Mouse (Mus musculus) heart, embryonic 15.5 days (tissue): ENCODE measurements around the gene Raly. TPM values are rescaled to one million over a fixed set of nuclear protein-coding genes. Genes with fewer than 3 reads are reported as not detected.
A peak's percentile ranks its signal among the peaks of the same experiment; 100 is the strongest.

Experiments used
- ATAC-seq: fragments of 200-750 bp; cut with Nextera tagmentation; replicated peaks from 2 replicates; pipeline ENCODE4 v1.8.0; 2017; ENCODE audit warnings: low read depth, moderate TSS enrichment; ENCODE audit not compliant: insufficient number of reproducible peaks, insufficient read depth, low FRiP score
- H3K27ac ChIP-seq: fragments of 300-500 bp; sonication (generic); 2 replicates; pipeline ENCODE4 v1.5.1; 2015; ENCODE audit warnings: mild to moderate bottlenecking, inconsistent platforms
- H3K27me3 ChIP-seq: fragments of 300-500 bp; sonication (generic); 2 replicates; pipeline ENCODE4 v1.6.1; 2015; ENCODE audit warnings: inconsistent platforms
- H3K36me3 ChIP-seq: fragments of 300-500 bp; sonication (generic); 2 replicates; pipeline ENCODE4 v1.6.1; 2015; ENCODE audit warnings: mild to moderate bottlenecking, inconsistent platforms
- H3K4me1 ChIP-seq: fragments of 300-500 bp; sonication (generic); replicated peaks from 2 replicates; pipeline ENCODE4 v1.6.1; 2015; ENCODE audit warnings: inconsistent platforms
- H3K4me2 ChIP-seq: fragments of 300-500 bp; sonication (generic); 2 replicates; pipeline ENCODE4 v1.6.1; 2015; ENCODE audit warnings: inconsistent platforms, mild to moderate bottlenecking, moderate library complexity
- H3K4me3 ChIP-seq: fragments of 300-500 bp; sonication (generic); 2 replicates; pipeline ENCODE4 v1.5.1; 2015; ENCODE audit warnings: mild to moderate bottlenecking, inconsistent platforms
- H3K9ac ChIP-seq: fragments of 300-500 bp; sonication (generic); 2 replicates; pipeline ENCODE4 v1.6.1; 2015; ENCODE audit warnings: mild to moderate bottlenecking, inconsistent platforms
- H3K9me3 ChIP-seq: fragments of 300-500 bp; sonication (generic); replicated peaks from 2 replicates; pipeline ENCODE4 v1.6.1; 2016; ENCODE audit warnings: inconsistent platforms
- WGBS: fragments of 180-500 bp; shearing (Covaris S2); methylation state at CpG from one replicate; pipeline ENCODE4 v1.1.7; 2015; ENCODE audit warnings: mixed read lengths; 5-methylcytosine and 5-hydroxymethylcytosine counted together
- polyA plus RNA-seq: library from polyadenylated mRNA; unstranded; fragments of >200 nt; fragmentation: Nextera tagmentation; extraction: Ambion mirVana; gene quantifications from 2 replicates; pipeline ENCODE4 v1.2.1, GENCODE M21; 2015

Gene Raly
- polyA plus RNA-seq, 1 experiment from 2014 or later = 28.9 TPM

DNA sequence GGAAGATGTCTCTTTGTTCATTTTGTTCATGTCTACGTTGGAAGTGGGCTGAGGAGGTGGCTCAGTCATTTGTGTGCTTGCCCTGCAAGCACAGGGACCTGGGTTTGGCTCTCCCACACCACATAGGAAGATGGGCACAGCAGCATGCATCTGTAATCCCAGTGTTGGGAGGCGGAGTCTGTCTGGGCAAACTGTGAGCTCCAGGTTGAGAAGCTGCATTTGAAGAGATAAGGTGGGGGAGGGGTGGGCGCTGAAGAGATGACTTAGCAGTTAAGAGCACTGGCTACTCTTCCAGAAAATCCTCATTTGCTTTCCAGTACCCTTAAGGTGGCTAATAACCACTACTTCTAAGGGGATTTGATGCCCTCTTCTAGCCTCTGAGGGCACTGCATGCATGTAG lies 4.7 kb upstream of the Raly start:
- H3K27me3 ChIP-seq = no peaks in the 10 kb centered on the region
- no peaks in the 10 kb centered on the region for H3K36me3 ChIP-seq
- H3K4me1 ChIP-seq = peaks cover 5% of the 10 kb centered on the region
- no peak overlapping the region for H3K27ac ChIP-seq
- no peak overlapping the region for H3K9ac ChIP-seq
- no peak for ATAC-seq
- H3K4me2 ChIP-seq = no peak overlapping the region
- 39% methylated on average over 3 of the region's 3 CpGs for WGBS
- H3K4me3 ChIP-seq = no peak overlapping the region
- no peaks in the 10 kb centered on the region for H3K9me3 ChIP-seq

DNA sequence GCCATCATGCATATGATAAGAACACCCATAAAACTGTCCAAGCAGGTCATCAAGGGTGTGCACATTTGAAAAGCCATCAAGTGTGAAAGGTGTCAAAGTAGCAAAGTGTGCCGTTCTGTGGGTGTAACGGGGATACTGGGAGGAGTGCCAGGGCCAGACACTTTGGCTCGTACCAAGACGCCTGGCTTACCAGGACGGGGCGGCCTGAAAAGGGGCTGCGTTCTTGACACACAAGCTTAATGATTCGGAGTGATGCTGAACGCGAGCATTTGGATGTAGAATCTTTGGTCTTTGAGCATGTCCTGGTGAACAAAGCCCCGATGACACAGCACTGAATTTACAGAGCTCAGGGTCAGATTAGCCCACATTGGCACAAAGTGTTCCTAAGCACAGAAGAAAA lies 4.1 kb upstream of the Raly start:
- no peak for ATAC-seq
- Histone ChIP-seq H3K9ac (no peak overlapping the region), H3K36me3 (no peaks in the 10 kb centered on the region), H3K4me1 (peaks cover 5% of the 10 kb centered on the region), H3K9me3 (no peaks in the 10 kb centered on the region), H3K4me2 (no peak overlapping the region), H3K4me3 (no peak overlapping the region), H3K27ac (no peak overlapping the region), H3K27me3 (no peaks in the 10 kb centered on the region)
- WGBS = 67% methylated on average over 11 of the region's 11 CpGs

DNA sequence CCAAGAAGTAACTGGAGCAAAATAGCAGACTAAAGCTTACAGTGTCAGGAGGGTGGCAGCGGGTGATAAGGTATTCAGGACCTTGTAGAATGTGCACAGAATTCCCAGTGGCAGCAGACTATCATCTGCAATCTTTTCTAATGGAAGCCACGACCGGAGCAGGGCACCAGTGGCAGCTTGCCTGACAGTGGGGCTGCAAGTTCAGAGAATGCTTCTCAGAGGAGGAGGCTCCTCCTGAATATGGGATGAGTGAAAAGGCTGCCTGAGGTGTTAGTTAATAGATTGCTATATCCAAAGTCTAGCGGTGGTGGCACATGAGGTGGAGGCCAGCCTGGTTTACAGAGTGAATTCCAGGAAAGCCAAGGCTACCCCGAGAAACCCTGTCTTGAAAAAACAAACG lies 1.5 kb upstream of the Raly start:
- no peak for ATAC-seq
- Histone ChIP-seq H3K27me3 (no peaks in the 10 kb centered on the region), H3K27ac (no peak overlapping the region), H3K4me3 (no peak overlapping the region), H3K9ac (no peak overlapping the region), H3K36me3 (no peaks in the 10 kb centered on the region), H3K9me3 (no peaks in the 10 kb centered on the region), H3K4me1 (peaks cover 24% of the 10 kb centered on the region), H3K4me2 (no peak overlapping the region)
- 59% methylated on average over 6 of the region's 6 CpGs for WGBS

DNA sequence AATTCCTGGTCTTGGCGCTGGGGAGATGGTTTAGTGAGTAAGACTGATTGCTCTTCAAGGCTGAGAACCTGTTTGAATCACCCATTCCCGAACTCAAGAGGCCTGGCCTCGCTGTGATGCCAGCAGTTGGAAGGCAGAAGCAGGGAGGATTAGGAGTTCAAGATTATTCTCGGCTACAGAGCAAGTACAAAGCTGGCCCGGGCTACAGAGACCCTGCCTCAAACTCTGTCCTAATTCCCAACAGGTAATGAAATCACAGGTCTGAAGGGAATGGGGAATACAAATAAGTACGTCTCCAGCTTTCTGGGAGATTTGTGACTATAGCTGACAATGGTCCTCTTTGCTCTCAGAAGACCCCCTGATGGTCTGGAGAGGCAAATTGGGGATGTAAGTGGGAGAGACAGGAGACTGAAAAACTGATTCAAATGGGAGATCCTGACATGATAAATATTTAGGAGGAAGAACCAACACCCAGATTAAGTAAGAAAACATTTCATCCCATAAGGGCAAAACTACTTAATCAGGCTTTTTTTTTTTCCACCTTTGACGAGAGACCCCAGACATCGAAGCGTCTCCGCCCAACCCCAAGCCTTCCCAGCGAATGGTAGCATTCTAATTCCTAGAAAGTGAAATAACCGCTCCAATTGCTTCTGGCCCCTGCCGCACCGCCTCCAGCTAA lies 780 bp upstream of the Raly start:
- no peaks in the 10 kb centered on the region for H3K36me3 ChIP-seq
- ATAC-seq = no peak
- peak overlapping the region; percentile 98 for H3K4me3 ChIP-seq
- H3K27me3 ChIP-seq = no peaks in the 10 kb centered on the region
- H3K4me1 ChIP-seq = peaks cover 29% of the 10 kb centered on the region
- peak overlapping the region; percentile 63 for H3K4me2 ChIP-seq
- peak overlapping the region; percentile 49 for H3K9ac ChIP-seq
- no peaks in the 10 kb centered on the region for H3K9me3 ChIP-seq
- peak overlapping the region; percentile 95 for H3K27ac ChIP-seq
- 8% methylated on average over 14 of the region's 14 CpGs for WGBS

DNA sequence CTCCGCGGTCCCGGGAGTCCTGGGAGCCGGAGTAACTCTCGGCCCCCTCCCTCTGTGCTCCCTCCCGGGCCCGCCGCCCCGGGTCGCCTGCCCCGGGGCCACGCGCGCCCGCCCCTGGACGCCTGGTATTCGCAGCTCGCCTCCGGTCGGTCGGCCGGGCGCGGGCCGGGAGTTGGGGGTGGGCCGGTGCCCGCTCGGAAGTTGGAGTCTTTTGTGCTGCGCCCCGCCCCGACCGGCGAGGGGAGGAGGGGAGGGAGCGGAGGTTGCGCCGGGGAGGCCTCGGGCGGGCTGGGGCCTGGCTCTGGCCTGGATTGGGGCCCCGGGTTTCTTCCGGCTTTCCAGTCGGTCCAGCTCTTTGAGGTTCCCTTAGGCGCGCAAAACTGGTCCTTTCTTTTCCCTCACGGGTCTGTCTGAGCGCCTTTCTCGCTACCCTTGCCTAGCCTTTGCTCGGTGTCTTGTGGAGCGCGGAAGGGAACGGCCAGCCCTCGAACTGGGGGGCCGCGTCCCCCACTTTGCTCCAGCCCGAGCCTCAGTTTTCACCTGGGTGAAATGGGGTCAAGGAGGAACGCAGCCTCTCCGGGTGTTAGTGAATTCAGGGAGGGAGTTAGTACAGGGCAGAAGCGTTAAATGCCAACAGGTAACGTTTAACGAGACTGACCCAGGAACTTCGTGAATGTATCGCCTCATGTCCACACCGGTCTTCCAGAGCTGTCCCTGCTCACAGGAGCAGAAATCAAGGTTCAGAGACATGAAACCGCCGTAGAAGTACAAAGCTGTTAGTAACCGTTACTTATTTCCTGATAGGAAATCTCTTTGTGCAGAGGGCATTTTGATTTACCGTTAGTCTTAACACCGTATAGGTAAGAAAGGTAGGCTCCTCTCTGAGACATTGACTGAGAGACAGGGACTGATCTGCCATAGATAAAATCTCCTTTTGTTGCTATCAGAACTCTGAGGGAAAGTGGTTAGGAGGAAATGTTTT lies 1.1 kb downstream of the Raly start:
- under 1% methylated on average over 67 of the region's 67 CpGs for WGBS
- peaks cover 46% of the 10 kb centered on the region for H3K4me1 ChIP-seq
- ATAC-seq = peak; percentile 45

DNA sequence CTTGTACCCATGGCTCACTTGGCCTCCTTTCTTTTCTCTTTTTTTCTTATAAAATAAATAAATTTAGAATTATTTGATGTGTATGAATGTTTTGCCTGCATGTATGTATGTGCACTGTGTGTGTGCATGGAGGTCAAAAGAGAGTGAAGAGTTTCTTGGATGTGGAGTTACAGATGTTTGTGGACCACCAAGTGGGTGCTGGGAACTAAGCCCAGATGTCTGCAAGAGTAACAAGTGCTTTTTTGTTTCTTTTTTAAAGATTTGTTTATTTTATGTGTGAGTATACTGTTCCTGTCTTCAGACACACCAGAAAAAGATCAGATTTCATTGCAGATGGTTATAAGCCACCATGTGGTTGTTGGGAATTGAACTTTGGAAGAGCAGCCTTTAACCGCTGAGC lies 12.5 kb downstream of the Raly start:
- Histone ChIP-seq H3K9ac (no peak overlapping the region), H3K4me3 (no peak overlapping the region), H3K27me3 (no peaks in the 10 kb centered on the region), H3K27ac (no peak overlapping the region), H3K4me2 (no peak overlapping the region), H3K36me3 (peaks cover 5% of the 10 kb centered on the region; the same call in 1 of the 2 replicates), H3K4me1 (peaks cover 33% of the 10 kb centered on the region), H3K9me3 (no peaks in the 10 kb centered on the region)
- no peak for ATAC-seq
- 79% methylated on average over 1 of the region's 1 CpGs for WGBS

More for the DNA sequence above, 1.1 kb downstream of the Raly start:
- Histone ChIP-seq H3K36me3 (no peaks in the 10 kb centered on the region), H3K9ac (peak overlapping the region; percentile 99), H3K27ac (peak overlapping the region; percentile 95), H3K27me3 (no peaks in the 10 kb centered on the region), H3K4me3 (peak overlapping the region; percentile 98), H3K9me3 (no peaks in the 10 kb centered on the region), H3K4me2 (peak overlapping the region; percentile 66)

DNA sequence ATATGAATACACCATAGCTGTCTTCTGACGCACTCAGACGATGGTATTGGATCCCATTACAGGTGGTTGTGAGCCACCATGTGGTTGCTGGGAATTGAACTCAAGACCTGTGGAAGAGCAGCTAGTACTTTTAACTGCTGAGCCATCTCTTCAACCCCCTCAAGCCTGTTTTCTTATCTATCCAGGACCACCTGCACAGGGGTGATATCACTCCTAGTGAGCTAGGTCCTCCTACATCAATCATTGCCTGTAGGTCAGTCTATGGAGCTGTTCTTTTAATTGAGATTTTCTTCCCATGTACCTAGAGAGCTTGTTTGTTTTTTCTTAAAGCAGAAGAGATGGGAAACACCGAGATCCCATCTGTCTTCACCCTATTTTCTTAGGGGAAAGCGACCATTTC lies 12.9 kb downstream of the Raly start:
- Histone ChIP-seq H3K27me3 (no peaks in the 10 kb centered on the region), H3K9ac (no peak overlapping the region), H3K27ac (no peak overlapping the region), H3K9me3 (no peaks in the 10 kb centered on the region), H3K4me1 (peaks cover 37% of the 10 kb centered on the region), H3K4me3 (no peak overlapping the region), H3K4me2 (no peak overlapping the region), H3K36me3 (peaks cover 5% of the 10 kb centered on the region; the same call in 1 of the 2 replicates)
- ATAC-seq = no peak
- WGBS = 66% methylated on average over 4 of the region's 4 CpGs

DNA sequence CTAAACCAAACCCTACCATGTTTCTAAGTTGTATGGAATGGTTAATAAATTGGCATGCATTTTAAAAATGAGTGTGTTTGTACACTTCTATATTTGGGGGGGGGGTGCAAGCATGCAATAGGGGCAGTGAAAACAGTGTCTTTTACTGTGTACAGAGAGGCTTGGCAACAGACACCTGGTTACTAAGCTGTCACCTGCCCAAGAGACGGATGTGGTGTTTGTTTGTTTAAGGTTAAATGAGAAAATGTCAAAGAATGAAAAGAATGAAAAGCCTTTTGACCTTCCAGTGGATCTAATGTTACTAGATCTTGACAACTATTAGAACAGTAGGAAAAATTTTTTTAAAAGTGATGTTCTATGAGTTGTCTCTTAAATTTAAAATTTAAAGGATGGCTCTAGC lies 16.8 kb downstream of the Raly start:
- WGBS = 49% methylated on average over 1 of the region's 1 CpGs
- H3K27me3 ChIP-seq = no peaks in the 10 kb centered on the region
- peaks cover 61% of the 10 kb centered on the region for H3K4me1 ChIP-seq
- H3K4me2 ChIP-seq = no peak overlapping the region
- H3K27ac ChIP-seq = no peak overlapping the region
- no peak for ATAC-seq
- H3K9ac ChIP-seq = no peak overlapping the region
- no peaks in the 10 kb centered on the region for H3K36me3 ChIP-seq
- no peak overlapping the region for H3K4me3 ChIP-seq
- H3K9me3 ChIP-seq = no peaks in the 10 kb centered on the region

DNA sequence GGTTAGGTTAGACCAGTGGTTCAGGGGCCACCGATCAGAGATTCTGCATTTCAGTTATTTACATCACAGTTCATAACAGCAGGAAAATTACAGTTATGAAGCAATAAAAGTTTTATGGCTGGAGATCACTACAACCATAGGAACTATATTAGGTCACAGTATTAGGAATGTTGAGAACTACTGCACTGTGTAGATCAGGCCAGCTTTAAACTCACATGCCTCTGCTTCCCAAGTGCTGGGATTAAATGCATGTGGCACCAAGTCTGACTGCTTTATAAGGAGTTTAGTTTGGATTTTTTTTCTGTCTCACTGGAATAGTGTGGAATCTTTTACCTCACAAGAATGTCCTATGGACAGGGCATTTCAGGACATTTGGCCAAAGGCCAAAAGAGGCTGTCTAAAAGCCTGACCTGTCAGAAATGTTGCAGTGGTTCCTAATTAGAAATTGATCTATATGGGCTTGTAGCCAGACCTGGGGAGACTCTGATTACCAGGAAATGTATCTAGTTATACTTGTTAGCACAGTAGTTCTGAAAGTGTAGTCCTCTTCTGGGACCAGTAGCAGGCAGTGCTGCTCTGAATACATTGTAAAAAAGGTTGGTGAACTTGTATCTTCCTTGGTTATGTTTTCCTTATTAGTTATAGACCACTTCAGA lies 18.3 kb downstream of the Raly start:
- Histone ChIP-seq H3K27me3 (no peaks in the 10 kb centered on the region), H3K27ac (peak overlapping the region; percentile 36), H3K4me2 (no peak overlapping the region), H3K4me3 (no peak overlapping the region), H3K36me3 (no peaks in the 10 kb centered on the region), H3K9me3 (no peaks in the 10 kb centered on the region), H3K9ac (no peak overlapping the region), H3K4me1 (peaks cover 54% of the 10 kb centered on the region)
- 87% methylated on average over 1 of the region's 1 CpGs for WGBS
- ATAC-seq = no peak

DNA sequence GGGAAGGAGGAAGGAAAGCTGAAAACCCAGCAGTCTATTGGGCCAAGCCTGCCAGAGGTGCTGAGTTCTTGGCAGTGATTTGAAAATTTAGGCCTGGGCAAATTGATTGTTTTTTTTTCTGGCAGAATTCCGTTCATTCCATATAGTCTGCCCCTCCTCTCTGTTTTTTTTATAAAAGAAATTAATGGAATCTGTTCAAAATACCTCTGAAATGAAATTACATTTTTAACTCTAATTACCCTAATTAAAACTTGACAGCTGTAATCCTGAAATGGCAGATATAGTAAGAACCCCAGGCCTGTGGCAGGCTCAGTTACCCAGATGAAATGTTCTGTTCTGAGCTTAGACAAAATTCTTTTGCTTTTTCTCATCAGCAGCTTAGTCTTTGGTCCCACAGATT lies 19.9 kb downstream of the Raly start:
- H3K27me3 ChIP-seq = no peaks in the 10 kb centered on the region
- H3K4me1 ChIP-seq = peaks cover 49% of the 10 kb centered on the region
- ATAC-seq = no peak
- H3K9ac ChIP-seq = no peak overlapping the region
- no peak overlapping the region for H3K27ac ChIP-seq
- H3K4me2 ChIP-seq = no peak overlapping the region
- no peak overlapping the region for H3K4me3 ChIP-seq
- no peaks in the 10 kb centered on the region for H3K36me3 ChIP-seq
- 57% methylated on average over 1 of the region's 1 CpGs for WGBS
- H3K9me3 ChIP-seq = no peaks in the 10 kb centered on the region

DNA sequence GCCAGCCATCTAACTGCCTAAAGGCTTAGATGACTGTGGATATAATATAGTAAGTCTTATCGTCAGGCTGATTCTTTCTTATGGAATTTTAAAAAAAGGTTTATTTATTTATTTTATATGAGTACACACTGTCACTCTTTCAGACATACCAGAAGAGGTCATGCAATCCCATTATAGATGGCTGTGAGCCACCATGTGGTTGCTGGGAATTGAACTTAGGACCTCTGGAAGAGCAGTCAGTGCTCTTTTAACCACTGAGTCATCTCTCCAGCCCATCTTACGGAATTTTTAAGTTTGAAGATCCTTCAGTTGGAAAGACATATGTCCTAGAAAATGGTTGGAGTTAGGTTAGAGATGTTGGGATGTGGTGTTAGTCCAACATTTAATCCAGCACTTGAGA lies 22.5 kb downstream of the Raly start:
- Histone ChIP-seq H3K4me2 (no peak overlapping the region), H3K27ac (no peak overlapping the region), H3K27me3 (no peaks in the 10 kb centered on the region), H3K4me3 (no peak overlapping the region), H3K9me3 (no peaks in the 10 kb centered on the region), H3K9ac (no peak overlapping the region), H3K4me1 (peaks cover 54% of the 10 kb centered on the region), H3K36me3 (no peaks in the 10 kb centered on the region)
- WGBS = 88% methylated on average over 2 of the region's 2 CpGs
- ATAC-seq = no peak
